Mouse (Mus musculus): Measurements from ENCODE around the gene Slc44a1. TPM values are rescaled to one million over a fixed set of nuclear protein-coding genes. Genes with fewer than 3 reads are reported as not detected.

Gene Slc44a1
- polyA plus RNA-seq, 1 experiment = 50.3 TPM

- DNase-seq (ENCODE audit: extremely low spot score in 1 of 2, low spot score in 1 of 2) = no peak
Measured at GRCm38 (mm10) chr4:53660711-53661110, 220.5 kb downstream of the Slc44a1 start.

Other genes with a start within 250 kb of the Slc44a1 start
- gene Fsd1l, start 191.1 kb downstream of the Slc44a1 start, polyA plus RNA-seq (2012; rRNA removed) = 12.0 and 12.9 TPM in 2 replicates